Mouse (Mus musculus) erythroblast, embryonic 14.5 days (primary cell): ENCODE measurements around the gene Src. TPM values are rescaled to one million over a fixed set of nuclear protein-coding genes. Genes with fewer than 3 reads are reported as not detected.

Source experiments
- H3K27me3 ChIP-seq: 2 replicates; pipeline ENCODE4 v1.6.1; 2012; ENCODE audit warnings: inconsistent platforms; ENCODE audit not compliant: control insufficient read depth
- H3K36me3 ChIP-seq: 2 replicates; pipeline ENCODE4 v1.6.1; 2012; ENCODE audit warnings: mild to moderate bottlenecking, inconsistent platforms; ENCODE audit not compliant: control insufficient read depth
- H3K4me1 ChIP-seq: 2 replicates; pipeline ENCODE4 v1.6.1; 2012; ENCODE audit warnings: inconsistent platforms; ENCODE audit not compliant: control insufficient read depth
- H3K4me3 ChIP-seq: replicated peaks from 2 replicates; pipeline ENCODE3; 2012; ENCODE audit warnings: moderate library complexity, mild to moderate bottlenecking, inconsistent platforms
- H3K9me3 ChIP-seq: 2 replicates; pipeline ENCODE4 v1.6.1; 2012; ENCODE audit warnings: low read length, inconsistent platforms, mixed read lengths; ENCODE audit not compliant: control insufficient read depth
- GATA1 ChIP-seq: IDR thresholded peaks from 2 replicates; pipeline ENCODE4 v1.6.1; 2012; ENCODE audit warnings: low read length, inconsistent platforms, mixed read lengths
- TAL1 ChIP-seq: IDR thresholded peaks from 3 replicates; pipeline ENCODE4 v1.6.1; 2012; ENCODE audit warnings: low read length, inconsistent platforms, mixed read lengths
- polyA plus RNA-seq: library from polyadenylated mRNA; stranded (reverse); fragments of >175 nt; gene quantifications from 2 replicates; pipeline ENCODE4 v1.2.3, GENCODE M21; 2012

Src gene
- polyA plus RNA-seq, 1 experiment: 0.08 TPM

- TF ChIP-seq GATA1 (no peak), TAL1 (no peak)
- Histone ChIP-seq H3K9me3 (no peaks in the 10 kb centered on the region), H3K4me3 (no peak overlapping the region), H3K36me3 (no peaks in the 10 kb centered on the region), H3K4me1 (no peaks in the 10 kb centered on the region), H3K27me3 (peaks cover 34% of the 10 kb centered on the region)
These were observed 4.8 kb downstream of the Src start for GRCm38 (mm10) chr2:157422854-157423705.

GRCm38 (mm10) chr2:157423706-157424125 is 5.5 kb downstream of the Src start:
- Histone ChIP-seq H3K36me3 (no peaks in the 10 kb centered on the region), H3K27me3 (peaks cover 34% of the 10 kb centered on the region)

GRCm38 (mm10) chr2:157424126-157424903 is 6.1 kb downstream of the Src start:
- H3K9me3 ChIP-seq: no peaks in the 10 kb centered on the region
- peaks cover 34% of the 10 kb centered on the region for H3K27me3 ChIP-seq
- H3K4me3 ChIP-seq: peak overlapping the region; percentile 39
- TF ChIP-seq GATA1 (no peak), TAL1 (no peak)
- H3K36me3 ChIP-seq: no peaks in the 10 kb centered on the region
- H3K4me1 ChIP-seq: no peaks in the 10 kb centered on the region

More at GRCm38 (mm10) chr2:157423706-157424125, 5.5 kb downstream of the Src start:
- TF ChIP-seq TAL1 (no peak), GATA1 (no peak)
- Histone ChIP-seq H3K4me3 (peak overlapping the region; percentile 41), H3K9me3 (no peaks in the 10 kb centered on the region), H3K4me1 (no peaks in the 10 kb centered on the region)

- no peak for TF ChIP-seq TAL1
- no peak for TF ChIP-seq GATA1
- Histone ChIP-seq H3K36me3 (no peaks in the 10 kb centered on the region), H3K4me1 (no peaks in the 10 kb centered on the region), H3K9me3 (no peaks in the 10 kb centered on the region), H3K4me3 (peak overlapping the region; percentile 19), H3K27me3 (peaks cover 34% of the 10 kb centered on the region)
These were observed 6.8 kb downstream of the Src start for GRCm38 (mm10) chr2:157424904-157425642.

GRCm38 (mm10) chr2:157425643-157425988 is 7.4 kb downstream of the Src start:
- no peaks in the 10 kb centered on the region for H3K9me3 ChIP-seq
- no peaks in the 10 kb centered on the region for H3K4me1 ChIP-seq
- peaks cover 34% of the 10 kb centered on the region for H3K27me3 ChIP-seq
- no peaks in the 10 kb centered on the region for H3K36me3 ChIP-seq
- TF ChIP-seq GATA1 (no peak), TAL1 (no peak)
- no peak overlapping the region for H3K4me3 ChIP-seq

- no peak overlapping the region for H3K4me3 ChIP-seq
- peaks cover 34% of the 10 kb centered on the region for H3K27me3 ChIP-seq
- TF ChIP-seq TAL1: no peak
- TF ChIP-seq GATA1: no peak
- no peaks in the 10 kb centered on the region for H3K36me3 ChIP-seq
- H3K9me3 ChIP-seq: no peaks in the 10 kb centered on the region
- H3K4me1 ChIP-seq: no peaks in the 10 kb centered on the region
These were observed 7.9 kb downstream of the Src start for GRCm38 (mm10) chr2:157426171-157426570.

GRCm38 (mm10) chr2:157427164-157427563 is 8.9 kb downstream of the Src start:
- Histone ChIP-seq H3K36me3 (no peaks in the 10 kb centered on the region), H3K4me1 (no peaks in the 10 kb centered on the region), H3K9me3 (no peaks in the 10 kb centered on the region), H3K4me3 (no peak overlapping the region), H3K27me3 (peaks cover 34% of the 10 kb centered on the region)
- no peak for TF ChIP-seq TAL1
- TF ChIP-seq GATA1: no peak

- Histone ChIP-seq H3K9me3 (no peaks in the 10 kb centered on the region), H3K4me1 (no peaks in the 10 kb centered on the region), H3K27me3 (peaks cover 23% of the 10 kb centered on the region), H3K4me3 (no peak overlapping the region), H3K36me3 (no peaks in the 10 kb centered on the region)
- TF ChIP-seq TAL1: no peak
- TF ChIP-seq GATA1: no peak
These were observed 10.3 kb downstream of the Src start for GRCm38 (mm10) chr2:157428351-157429139.
